Mouse (Mus musculus) mesoderm, embryonic 11.5 days (tissue): ENCODE data around the gene Scn8a.
A peak's percentile ranks its signal among the peaks of the same experiment; 100 is the strongest.

Source experiments
- DNase-seq: peaks from one replicate; pipeline ENCODE4 v3.0.0-alpha.2; 2012; ENCODE audit warnings: low read depth, low spot score

Gene Scn8a

DNA sequence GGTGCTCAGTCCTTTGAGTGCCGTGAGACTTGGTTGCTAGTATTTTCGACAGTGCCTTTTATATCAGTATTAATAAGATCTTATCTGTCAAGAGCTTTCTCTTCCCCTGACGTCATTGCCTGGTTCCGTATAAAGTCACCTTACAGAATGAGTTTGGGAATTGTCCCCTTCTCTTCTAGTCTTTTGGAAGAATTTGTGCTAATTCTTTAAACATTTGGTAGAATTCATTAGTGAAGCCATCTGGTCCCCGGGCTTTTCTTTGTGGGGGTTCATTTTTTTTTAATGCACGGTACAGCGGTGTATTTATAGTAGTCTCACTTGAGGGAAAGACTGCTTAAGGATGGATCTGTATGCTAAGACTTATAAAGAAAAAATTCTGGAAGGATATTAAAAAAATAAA is 84.3 kb downstream of the Scn8a start:
- DNase-seq: no peak

DNA sequence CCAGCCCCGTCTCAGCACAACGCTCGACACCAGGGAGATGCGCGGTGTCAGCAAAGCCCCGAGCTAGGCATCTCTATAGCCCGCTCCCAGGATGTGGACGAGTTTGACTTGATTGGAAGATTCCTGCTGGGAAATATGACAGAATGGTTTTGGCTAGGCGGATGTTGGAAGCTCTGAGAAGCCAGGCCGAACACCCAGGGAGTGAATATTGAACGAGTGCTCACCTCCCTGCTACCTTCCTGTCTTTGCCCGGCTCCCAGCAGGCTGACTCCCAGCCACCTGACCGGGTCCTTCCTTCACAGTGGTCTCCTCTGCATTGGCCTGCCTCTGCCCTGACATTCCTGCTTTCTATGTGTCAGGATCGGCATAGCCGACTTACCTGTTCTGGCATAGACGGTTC is 85.1 kb downstream of the Scn8a start:
- no peak for DNase-seq

DNA sequence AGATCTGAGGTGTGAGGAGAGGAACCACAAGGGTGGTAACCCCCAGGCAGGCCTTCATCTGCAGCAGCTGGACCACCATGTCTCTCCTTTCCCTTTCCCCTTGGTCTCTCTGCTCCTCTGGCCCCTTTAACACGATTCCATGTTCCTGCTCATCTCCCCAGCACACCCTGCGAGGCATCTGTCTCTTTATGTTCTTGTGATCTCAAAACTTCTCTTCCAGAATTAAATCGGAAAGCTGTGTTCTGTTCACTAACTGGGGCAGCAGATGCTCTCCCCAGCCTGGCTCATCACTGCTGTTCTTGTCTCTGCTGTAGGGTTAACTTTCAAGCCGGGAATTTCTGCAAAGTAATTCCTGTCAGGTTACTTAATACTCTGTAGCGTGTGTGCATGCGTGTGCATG is 91.3 kb downstream of the Scn8a start:
- no peak for DNase-seq

DNA sequence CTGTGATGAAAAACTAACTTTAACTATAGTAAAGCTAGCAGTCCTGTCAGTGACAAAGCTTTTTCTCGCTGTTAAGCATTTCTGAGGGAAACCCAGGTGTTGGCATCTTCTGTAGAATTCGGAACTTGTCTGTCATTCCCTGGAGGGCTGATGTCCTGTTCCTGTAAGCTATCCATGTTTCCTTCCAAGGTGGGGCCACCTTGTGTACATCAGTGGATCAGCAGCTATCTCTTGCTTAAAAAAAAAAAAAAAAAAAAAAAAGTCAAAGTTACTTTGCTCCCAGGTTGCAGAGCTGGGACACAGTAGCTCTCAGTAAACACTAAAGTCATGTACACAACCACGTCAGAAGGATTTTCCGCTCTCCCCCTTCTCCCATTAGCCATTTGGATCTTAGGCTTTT is 91.9 kb downstream of the Scn8a start:
- DNase-seq: no peak

DNA sequence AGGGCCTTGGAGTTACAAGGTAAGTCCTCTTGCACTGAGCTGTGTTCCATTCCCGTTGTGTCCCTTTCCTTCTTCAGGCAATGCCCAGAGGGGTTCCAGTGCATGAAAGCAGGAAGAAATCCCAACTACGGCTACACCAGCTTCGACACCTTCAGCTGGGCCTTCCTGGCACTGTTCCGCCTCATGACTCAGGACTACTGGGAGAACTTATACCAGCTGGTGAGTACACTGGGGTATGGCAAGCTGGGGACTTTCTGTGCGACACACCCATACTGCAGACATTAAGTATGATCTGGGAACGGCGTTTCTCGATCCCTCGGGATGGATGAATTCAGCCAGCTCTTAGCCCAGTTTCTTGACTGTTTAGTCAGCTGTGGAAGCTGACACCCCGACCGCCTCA is 101.8 kb downstream of the Scn8a start:
- no peak for DNase-seq

DNA sequence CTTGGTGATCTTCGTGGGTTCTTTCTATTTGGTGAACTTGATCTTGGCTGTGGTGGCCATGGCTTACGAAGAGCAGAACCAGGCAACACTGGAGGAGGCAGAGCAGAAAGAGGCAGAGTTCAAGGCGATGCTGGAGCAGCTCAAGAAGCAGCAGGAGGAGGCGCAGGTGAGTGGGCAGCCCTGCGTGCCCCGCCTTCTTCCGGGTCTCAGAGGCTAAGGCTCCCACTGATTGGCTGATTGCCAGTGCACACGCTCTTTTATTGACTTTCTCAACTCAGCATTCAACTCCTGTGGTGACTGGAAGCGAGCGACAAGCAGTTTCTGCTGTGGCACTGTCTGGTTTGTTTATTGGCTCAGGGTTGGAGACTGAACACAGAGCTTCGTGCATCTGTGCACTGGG is 103.1 kb downstream of the Scn8a start:
- DNase-seq: no peak

DNA sequence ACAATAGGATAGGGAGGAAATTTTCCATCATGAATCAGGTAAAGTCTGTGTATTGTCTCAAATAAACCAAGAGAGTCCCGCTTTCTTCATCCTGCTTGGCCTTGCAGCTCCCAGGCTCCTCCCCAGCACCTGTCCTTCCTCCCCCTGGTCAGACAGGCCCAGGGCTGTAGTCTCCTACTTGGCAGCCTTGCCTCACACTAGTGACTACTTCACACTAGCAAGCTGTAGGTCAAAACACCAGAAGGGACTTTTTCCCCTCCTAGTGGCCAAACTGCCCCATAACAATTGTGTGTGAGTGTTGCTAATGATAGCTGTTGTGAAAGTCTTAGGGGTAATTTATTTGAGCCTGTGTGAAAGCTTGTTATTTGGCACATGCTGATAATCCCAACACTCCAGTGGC is 105.0 kb downstream of the Scn8a start:
- no peak for DNase-seq

DNA sequence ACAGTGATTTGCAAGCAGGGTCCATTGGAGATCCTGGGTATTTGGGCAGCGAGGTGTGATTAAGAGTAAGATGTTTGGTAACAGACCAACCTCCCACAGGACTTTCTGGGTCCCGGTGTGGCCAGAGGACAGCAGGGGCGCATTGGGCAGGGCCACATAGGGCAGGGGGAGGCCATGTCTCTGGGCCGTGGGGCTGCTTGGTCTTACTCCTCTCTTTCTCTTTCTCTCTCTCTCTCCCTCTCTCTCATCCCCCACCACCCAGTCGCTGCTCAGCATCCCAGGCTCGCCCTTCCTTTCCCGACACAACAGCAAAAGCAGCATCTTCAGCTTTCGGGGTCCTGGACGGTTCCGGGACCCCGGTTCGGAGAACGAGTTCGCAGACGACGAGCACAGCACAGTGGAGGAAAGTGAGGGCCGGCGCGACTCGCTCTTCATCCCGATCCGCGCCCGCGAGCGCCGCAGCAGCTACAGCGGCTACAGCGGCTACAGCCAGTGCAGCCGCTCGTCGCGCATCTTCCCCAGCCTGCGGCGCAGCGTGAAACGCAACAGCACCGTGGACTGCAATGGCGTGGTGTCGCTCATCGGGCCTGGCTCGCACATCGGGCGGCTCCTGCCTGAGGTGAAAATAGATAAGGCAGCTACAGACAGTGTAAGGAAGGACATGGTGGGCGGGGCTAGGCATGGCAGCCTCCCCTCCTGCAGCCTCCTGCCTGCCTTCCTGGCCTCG is 113.9 kb downstream of the Scn8a start:
- peak; percentile 72 for DNase-seq

DNA sequence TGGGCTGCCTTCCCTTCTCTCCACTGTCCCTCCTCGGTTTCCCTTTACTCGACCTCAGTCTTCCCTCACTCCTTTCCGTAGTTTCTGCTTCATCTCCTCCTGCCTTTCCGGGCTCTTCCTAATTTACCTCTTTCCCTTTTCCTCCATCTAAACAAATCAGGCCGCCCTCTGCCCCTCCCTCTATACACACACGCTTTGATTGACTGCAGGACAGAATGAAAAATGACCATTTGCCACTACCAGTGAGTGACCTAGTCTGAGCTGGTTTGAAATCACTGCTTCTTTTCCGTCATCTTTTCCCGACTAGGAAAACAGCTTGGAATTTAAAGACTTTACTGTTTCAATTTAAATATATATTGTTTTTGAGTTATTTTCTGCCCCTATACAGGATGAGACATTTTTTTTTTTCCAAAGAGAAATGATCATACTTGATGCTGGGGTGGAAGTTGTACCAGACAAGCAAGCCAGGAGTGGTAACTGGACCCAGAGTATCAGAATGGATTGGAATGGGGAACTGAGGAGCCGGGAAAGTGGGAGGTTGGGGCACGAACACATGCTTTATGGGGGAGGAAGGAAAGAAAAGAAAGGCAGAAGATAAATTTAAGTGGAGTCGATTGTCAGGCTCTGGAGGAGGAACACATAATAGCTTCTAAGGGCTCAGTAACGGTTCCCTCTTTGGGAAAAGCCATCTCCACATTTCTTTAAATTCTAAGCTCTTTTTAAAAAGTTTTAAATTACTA is 114.7 kb downstream of the Scn8a start:
- DNase-seq: no peak

DNA sequence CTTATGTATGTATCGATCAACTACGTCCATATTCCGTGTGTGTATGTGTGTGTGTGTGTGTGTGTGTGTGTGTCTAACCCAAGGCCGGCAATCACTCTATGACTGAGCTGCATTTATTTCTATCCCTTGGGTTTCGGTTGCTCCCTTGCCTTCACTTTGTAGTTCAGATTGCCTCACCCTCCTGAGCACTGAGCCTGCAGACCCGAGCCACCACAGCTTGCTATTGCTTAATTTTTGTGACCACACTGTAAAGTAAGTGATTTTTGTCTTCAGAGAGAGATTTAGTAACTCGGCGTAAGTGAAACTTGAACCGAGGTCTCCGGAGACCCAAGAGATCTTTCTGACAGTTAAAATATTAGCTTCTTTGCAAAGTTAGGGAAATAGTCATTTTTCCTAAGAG is 116.8 kb downstream of the Scn8a start:
- no peak for DNase-seq

DNA sequence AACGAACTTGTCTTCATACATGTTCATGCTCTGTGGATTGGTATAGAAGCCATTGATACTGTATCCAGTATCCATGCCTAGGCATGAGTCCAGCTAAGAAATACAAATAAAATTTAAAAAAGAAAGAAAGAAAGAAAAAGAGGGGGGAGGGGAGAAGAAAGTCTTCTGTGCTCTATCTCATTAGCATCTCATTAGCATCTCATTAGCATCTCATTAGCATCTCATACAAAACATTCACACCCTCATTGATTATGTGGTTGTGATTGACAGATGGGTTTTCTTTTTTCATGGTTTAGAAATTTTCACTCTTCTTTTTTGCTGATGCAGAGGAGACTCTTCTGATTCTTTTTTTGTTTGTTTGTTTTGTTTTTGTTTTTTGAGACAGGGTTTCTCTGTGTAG is 117.4 kb downstream of the Scn8a start:
- no peak for DNase-seq

DNA sequence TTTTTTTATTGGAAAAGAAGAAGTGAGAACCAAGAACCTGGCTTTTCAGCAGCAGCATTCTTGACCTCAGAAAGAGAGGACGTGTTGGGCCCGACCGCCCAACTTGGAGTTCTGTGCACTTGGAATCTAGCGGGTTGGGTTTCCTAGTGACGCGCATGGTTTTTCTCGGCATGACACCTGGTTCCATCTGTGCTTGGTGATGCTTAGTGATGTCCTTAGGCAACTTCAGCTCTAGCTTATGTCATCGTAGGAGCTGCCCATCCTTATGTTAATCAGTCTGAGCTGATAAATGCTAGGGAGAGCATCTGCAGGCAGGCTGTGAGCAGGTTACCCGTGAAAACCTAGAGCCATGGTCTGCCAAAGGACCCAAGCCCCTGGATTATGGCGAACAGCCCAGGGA is 120.6 kb downstream of the Scn8a start:
- DNase-seq: no peak

DNA sequence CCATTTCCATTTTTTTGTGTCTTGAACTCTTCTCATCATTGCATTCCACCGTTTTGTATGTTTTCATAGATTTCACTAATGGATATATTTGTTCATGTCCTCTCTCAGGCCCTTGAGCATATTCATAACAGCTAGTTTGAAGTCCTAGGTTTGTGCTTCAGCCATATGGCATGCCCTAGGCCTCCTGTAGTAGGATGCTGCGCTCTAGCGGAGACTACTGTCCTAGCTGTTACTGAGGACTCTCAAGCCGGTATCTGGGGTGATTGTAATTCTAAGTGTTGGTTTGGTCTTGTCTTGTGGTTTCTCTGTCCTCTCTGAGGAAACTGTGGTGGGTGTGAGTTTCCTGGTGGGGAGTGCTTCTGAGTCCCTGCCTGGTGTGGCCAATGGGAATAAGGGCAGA is 127.4 kb downstream of the Scn8a start:
- DNase-seq: peak; percentile 39

DNA sequence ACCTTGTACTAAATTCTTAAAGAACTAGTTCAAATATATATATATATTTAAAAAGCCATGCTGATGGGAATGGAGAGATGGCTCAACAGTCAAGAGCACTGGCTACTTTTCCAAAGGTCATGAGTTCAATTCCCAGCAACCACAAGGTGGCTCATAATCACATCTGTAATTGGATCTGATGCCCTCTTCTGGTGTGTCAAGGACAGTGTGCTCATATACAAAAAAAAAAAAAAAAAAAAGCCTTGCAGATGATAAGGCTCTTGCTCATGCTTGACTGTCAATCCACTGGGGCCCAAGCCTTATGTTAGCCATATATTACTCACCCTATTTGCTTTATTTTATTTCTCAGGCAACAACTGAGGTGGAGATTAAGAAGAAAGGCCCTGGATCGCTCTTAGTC is 132.0 kb downstream of the Scn8a start:
- DNase-seq: no peak

DNA sequence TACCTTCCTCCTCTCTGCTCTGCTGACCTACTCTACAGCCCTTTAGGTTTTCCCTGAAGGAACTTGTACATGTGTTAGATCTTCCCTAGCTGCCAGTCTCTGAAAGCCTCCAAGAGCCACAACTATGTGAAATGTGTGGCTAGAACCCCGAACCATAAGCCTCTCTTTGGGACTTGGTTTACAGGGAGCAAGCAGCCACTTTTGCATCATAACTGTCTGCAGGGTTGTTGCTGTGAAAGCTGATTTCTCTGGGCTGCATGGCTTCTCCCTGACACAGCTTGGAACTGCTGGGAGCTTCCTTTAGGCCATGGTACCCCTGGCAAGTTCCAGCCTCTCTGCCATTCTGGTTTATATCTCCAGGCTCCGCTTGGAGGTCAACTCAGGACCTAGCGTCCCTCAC is 132.8 kb downstream of the Scn8a start:
- no peak for DNase-seq

DNA sequence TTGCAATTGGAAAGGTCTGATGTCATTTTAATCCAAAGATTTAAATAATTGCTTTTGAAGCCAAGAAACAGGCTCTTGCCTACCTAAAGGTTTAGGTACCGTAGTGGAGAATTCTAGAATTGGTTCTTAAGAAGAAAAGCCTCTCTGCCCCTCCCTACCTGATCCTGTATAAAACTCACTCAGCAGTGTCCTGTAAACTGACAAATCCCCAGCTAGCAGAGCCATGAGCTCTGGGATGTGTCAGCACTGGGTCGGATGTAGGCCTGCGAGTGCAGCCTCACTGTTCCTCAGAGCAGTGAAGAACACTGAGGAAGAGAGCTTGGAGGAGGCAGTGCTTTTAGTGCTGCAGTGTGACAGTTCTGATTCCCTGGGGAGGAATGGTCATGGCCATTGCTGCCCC is 134.9 kb downstream of the Scn8a start:
- DNase-seq: no peak

DNA sequence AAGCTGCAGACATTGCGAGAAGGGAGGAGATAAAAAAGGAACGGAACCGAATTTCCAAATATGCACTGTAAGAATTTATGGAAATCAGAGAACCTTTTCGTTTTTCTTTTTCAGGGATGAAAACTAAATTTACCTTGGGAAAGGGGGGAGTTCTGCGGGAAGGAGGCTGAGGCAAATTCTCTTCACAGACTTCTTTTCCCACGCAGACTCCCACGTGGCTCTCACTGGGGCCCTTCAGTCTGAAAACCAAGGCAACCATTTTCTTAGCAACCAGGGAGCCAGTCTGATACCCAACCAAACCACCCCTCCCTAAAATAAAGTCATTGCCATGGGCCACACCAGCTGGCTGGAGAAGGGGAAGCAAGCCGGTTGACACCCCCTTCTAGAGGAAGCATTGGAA is 136.1 kb downstream of the Scn8a start:
- no peak for DNase-seq

DNA sequence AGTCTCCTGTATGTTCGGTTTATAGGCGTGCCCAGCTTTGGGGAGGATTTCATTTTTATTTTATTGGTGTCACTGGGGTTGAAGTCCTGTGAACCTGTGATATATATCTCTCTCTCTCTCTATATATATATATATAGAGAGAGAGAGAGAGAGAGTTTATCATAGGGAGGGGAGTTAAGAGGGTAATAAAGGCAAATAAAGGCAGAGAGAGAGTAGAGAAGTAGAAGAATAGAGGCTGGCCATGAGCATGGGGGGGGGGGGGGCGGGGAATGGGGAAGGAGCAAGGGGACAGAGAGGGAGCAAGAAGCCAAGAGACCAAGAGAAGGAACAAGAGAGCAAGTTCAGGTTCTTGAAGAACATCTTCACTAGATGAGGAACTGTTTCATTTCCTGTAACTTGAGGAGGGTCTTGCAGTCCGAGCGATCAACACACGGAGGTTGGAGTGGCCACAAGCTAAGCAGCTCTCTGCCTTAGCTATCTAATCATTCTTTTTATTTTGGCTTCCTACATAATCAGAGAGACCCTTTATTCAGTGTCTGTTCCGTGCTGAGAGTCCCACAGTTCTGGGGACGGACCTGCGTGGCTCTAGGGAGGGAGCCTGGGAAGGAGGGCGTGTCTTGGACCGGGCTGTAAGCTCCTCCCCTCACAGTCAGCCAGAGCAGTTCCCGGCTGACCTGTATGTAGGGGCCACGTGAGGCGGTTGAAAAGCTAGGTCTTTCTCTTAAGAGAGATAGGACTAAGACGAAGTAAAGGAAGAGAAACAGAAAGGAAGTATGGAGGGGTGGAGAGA is 136.8 kb downstream of the Scn8a start:
- peak; percentile 65 for DNase-seq

DNA sequence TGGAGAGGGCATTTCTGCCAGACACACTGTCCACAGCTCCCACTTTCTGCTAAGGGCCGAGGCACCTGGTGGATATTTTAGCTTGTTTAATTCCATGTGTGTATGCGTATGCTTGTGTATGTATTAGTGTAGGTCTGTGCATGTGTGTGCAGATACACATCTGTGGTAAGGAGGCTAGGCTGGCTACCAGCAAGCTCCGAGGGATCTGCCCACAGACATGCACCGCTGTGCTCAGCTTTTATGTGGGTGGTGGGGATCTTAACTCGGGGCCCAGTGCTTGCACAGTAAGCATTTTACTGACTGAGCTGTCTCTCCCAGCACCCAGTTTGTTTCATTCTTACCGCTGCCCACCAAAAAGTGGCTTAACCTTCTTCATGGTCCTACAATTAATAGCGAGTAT is 137.6 kb downstream of the Scn8a start:
- DNase-seq: no peak

DNA sequence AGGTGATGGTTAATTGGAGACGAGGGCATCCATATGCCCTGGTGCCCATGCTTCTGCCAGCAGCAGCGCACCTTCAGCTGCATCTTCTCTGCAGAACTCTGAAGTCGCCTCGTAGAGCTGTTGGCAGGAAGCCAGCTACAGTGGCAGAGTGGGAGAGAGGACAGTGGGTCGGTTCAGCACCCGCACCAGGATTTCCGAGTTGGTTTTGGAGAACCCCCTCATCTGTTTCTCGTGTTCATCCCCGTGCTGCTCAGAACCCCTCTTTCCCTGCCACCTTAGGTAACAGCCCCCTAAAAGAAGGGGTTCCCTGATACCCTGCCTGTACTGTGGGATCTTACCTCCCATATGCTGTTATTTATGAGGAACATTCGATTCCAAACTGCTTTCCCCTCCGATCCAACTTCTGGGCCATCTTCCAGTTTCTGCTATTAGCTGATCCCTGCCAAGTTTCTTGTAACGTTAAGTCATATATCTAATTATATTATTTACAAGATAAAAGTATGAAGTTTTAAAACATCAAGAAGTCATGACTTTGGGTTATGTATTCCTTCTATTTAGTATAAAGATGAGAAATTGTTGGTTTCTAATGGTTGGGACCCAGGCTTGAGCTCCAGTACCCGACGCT is 138.8 kb downstream of the Scn8a start:
- no peak for DNase-seq

DNA sequence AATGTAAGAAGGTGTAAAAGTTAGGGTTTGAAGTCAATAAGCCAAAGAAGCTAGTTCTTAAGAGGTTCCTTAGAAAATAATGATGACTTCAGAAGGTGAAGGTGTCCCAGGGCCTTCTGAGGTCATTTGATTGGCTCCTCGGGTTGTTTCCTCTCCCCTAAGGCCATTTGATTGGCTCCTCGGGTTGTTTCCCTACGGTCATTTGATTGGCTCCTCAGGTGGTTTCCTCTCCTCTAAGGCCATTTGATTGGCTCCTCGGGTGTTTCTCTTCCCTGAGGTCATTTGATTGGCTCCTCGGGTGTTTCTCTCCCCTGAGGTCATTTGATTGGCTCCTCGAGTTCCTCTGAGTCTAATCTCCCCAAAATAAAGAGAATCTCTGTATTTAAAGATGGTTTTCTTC is 141.7 kb downstream of the Scn8a start:
- DNase-seq: no peak

DNA sequence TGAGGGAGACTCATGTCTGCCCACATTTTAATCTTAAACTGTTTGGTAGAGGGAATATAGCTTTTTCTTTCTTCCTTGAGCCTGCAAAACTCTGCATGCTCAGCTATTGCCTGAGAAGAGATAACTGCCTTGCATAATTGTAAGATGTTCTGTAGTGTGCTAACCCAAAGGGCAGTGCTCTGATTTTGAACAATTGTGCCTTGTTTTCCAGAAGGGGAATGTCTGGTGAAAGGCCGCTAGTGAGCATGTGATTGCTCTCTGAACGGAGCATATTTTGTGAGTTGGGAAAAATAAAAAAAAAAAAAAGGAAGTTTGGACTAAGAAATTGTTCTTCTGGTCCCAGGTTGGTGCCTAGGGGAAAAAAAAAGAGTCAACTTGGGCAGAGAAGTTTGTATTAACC is 159.3 kb downstream of the Scn8a start:
- no peak for DNase-seq
